Mouse (Mus musculus): ENCODE data around the gene Cadm3.

The Cadm3 gene

DNA sequence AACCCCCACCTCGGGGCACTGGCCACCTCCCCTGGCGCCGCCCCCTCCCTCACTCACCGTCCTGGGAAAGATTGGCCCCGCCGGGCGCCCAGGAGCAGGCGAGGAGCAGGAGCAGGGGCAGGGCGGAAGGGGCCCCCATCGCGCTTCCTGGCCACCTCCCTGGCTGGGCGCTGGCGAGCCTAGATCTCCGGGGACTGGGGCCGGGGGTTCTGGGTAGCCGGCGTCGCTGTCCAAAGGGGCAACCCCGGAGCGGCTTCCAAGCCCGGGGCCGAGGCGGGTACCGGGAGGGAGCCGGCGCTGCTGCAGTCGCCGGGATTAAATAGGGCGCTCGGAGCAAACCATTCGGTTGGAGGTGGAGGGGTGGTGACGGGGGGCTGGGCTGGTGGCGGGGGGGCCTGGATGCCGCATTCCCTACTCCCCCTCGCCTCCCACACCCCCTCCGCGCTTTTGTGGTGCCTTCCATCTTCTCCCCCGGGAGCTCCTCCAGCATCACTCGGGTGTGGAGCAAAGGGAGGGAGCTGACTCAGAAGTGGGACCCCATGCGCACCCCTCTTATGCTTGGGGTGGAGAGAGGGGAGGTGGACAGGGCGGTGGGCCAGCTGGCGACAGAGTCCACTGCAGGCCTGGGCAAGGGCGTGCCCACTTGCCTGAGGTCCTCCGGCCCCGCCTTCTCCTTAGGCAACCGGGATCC lies at the start of gene Cadm3:
TSS of gene Cadm3 (minus strand) at position 340 of the 691 bp plus-strand sequence.
- DNase-seq (ENCODE audit: low read depth, low spot score), result peak; percentile 79

- DNase-seq (ENCODE audit: low read depth, low spot score), result no peak
Measured at GRCm38 (mm10) chr1:173414631-173415030, 47.1 kb upstream of the Cadm3 start.

DNA sequence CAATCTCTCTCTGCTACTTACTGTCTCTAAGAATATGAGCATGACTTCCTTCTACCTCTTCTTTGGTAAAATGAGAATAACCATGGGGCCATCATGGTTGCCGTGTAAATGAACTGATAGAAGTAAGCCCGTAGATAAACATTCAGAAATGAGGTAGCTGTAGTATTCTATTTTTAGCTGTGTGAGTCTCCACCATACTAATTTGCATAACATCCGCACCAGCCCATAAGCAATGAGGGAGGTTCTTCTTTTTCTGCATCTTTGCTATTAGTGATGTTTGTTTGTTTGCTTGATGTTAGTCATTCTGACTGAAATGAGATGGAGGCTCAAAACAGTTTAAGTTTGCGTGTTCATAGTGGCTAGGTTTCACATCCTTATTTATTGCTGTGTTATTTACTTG lies 44.4 kb upstream of the Cadm3 start:
- DNase-seq (ENCODE audit: low read depth, low spot score), result no peak

GRCm38 (mm10) chr1:173409066-173409465 lies 41.6 kb upstream of the Cadm3 start:
- no peak for DNase-seq (ENCODE audit: low read depth, low spot score)

- DNase-seq (ENCODE audit: low read depth, low spot score), result no peak
Measured at GRCm38 (mm10) chr1:173404696-173405309, 37.3 kb upstream of the Cadm3 start.

DNA sequence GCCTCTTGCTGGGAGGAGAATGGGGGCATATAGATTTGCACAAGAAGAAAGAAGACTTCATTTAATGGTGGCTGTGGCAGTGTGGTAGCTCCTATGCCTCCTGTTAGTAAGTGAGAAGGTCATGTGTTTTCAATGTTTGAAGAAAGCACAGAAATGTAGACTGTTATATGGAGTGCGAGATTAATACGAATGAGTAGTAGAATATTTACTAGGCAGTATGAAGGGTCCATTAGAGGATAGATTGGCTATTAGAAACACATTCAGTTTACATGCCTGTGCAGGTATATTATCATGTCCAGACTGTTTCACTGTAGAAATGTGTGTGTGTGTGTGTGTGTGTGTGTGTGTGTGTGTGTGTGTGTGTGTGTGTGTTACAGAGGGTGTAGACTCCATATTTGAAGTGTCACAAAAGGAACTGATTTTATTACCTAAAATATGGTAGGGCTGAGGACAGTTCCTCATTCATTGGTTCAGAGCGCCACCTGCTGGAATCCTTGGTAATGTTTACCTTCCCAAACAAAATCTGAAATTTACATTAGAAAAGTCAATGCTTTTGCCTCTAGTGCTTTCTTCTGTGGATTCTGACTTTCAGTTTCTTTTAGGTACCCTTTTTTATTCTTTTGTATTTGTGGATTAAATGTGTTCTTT lies 31.0 kb upstream of the Cadm3 start:
- peak; percentile 59 for DNase-seq (ENCODE audit: low read depth, low spot score)

- no peak for DNase-seq (ENCODE audit: low read depth, low spot score)
Measured at GRCm38 (mm10) chr1:173391754-173392153, 24.3 kb upstream of the Cadm3 start.

DNA sequence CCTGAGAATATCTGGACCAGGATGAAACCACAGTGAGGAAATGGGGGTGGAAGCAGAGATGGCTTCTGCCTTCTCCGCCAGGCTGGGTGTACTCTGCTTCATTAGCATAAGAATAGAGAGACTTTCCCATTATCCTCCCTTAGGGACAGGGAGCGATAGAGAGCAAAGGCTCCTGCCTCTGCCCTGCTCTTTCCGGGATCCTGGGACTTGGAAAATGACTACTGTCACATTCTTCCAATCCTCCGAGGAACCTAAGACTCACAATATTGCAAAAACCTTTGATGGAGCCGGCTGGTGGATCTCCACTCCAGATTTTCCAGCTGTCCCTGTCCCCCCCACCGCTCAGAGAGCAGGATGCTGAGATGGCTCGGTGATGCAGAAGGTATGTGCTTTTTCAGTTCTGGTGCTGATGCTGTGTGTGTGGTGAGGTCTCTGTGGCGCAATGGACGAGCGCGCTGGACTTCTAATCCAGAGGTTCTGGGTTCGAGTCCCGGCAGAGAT lies 22.5 kb upstream of the Cadm3 start:
- DNase-seq (ENCODE audit: low read depth, low spot score), result peak; percentile 60

- DNase-seq (ENCODE audit: low read depth, low spot score), result no peak
Measured at GRCm38 (mm10) chr1:173389431-173389830, 21.9 kb upstream of the Cadm3 start.

GRCm38 (mm10) chr1:173381436-173381835 lies 13.9 kb upstream of the Cadm3 start:
- no peak for DNase-seq (ENCODE audit: low read depth, low spot score)

- peak; percentile 66 for DNase-seq (ENCODE audit: low read depth, low spot score)
Measured at GRCm38 (mm10) chr1:173377380-173378112, 10.1 kb upstream of the Cadm3 start.

GRCm38 (mm10) chr1:173374020-173374419 lies 6.5 kb upstream of the Cadm3 start:
- no peak for DNase-seq (ENCODE audit: low read depth, low spot score)

GRCm38 (mm10) chr1:173371586-173371985 lies 4.1 kb upstream of the Cadm3 start:
- DNase-seq (ENCODE audit: low read depth, low spot score), result no peak

DNA sequence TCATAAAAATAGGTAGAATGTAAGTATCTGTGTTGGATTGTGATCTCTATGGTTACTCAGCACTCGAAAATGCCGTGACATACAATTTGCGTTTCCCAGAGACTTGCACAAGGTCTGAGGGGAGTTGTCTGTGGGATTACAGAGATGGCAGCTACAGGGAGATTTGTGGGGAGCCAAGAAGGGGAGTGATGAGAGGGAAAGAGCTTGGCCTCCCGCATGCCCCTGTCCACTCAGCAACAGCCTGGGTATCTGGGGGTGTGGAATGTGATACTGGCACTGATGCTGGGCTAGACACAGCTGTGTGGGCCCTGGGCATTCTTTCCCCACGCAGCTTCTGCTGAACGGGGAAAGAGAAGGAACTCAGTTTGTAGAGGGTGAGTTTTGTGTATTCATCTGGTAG lies 3.0 kb upstream of the Cadm3 start:
- DNase-seq (ENCODE audit: low read depth, low spot score), result no peak

DNA sequence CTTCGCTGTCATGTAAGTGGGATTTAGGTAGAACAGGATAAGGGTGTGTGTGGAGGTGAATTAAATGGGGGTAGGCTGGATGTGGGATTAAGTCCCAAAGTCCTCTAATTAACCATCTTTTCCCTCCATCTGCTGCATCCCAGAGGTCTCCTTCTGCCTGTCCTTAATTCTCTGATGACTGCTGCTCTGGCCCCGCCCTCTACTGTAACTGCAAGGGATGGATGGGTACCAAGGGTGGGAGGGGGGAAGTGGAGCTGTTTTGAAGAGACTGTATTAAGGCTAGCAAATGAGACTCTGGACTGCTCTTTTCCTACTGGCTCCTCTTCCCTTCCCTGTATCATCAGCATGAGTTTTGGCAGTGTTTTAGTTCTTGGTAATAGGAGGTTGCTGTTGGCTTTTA lies 2.1 kb upstream of the Cadm3 start:
- DNase-seq (ENCODE audit: low read depth, low spot score), result no peak

- no peak for DNase-seq (ENCODE audit: low read depth, low spot score)
Measured at GRCm38 (mm10) chr1:173366701-173367355, 667 bp downstream of the Cadm3 start.

DNA sequence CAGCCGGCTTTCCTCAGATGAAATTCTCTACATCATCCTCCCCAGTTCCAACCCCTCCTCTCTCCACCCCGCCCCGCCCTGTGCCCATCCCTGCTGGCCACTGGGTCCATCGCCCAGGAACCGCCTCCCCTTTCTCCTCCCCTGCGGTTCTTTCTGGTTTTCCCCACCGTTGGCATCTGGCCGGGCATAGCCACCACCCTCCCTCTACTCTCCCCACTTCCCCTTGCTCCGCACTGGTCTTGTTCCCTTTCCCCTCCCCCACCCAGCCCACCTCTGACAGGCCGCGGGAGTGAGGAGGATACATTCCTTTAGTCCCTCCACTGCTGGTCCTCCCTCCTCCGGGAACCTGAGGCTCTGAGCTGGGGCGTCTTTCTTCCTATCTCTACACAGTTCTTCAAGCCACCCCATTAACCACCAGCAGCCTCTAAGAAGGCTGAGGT lies 1.5 kb downstream of the Cadm3 start:
- DNase-seq (ENCODE audit: low read depth, low spot score), result no peak

- DNase-seq (ENCODE audit: low read depth, low spot score), result no peak
Measured at GRCm38 (mm10) chr1:173364125-173364800, 3.2 kb downstream of the Cadm3 start.

DNA sequence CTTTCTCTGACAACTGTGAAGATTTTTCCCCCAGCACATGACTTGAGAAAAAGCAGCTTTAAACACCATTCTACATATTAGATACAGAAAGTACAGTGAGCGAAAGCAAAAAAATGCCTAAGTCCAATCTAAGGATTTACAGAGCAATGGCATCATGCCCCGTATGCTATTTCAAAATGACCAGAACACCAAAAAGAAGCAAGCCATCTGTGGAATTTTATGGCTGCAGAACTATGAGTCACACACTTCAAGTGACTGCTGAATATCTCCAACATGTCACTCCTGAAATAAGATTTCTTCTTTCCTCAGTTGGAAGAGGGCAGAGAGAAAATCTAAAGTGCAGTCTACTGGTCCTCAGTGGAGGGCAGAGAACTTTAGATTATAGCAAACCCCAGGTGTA lies 4.1 kb downstream of the Cadm3 start:
- no peak for DNase-seq (ENCODE audit: low read depth, low spot score)

DNA sequence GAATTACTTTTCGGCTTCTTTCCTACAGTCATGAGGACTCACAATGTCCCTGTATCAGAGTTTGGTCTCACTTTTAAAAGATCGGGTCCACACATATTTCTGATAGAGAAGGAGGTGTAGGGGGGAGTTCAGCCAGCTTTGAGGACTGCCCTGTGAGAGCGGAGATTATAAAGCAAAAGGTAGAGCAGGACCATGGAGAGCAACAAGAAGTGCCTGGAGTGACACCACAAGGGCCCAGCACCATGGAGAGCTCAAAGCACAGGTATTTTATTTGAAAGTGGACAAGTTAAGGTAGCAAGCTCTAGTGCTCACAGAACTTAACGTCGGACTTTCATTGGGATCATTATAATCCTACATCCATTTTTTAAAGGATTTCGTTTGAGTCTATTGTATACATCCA lies 5.8 kb downstream of the Cadm3 start:
- no peak for DNase-seq (ENCODE audit: low read depth, low spot score)
